Mouse (Mus musculus) liver, embryonic 11.5 days (tissue): ENCODE results near the gene Dzank1. TPM values are rescaled to one million over a fixed set of nuclear protein-coding genes. Genes with fewer than 3 reads are reported as not detected.

ENCODE experiments used
- ATAC-seq: fragments of 200-750 bp; cut with Nextera tagmentation; replicated peaks from 2 replicates; pipeline ENCODE4 v1.8.0; 2017; ENCODE audit warnings: moderate number of reproducible peaks, mild to moderate bottlenecking, moderate TSS enrichment, moderate library complexity; ENCODE audit not compliant: low FRiP score
- DNase-seq: peaks from one replicate; pipeline ENCODE4 v3.0.0-alpha.2; 2017; ENCODE audit warnings: low spot score
- H3K27ac ChIP-seq: fragments of 300-500 bp; sonication (generic); 2 replicates; pipeline ENCODE4 v1.5.1; 2014; ENCODE audit warnings: mild to moderate bottlenecking, low read depth, low read length, control low read depth
- H3K27me3 ChIP-seq: fragments of 300-500 bp; sonication (generic); replicated peaks from 2 replicates; pipeline ENCODE4 v1.6.1; 2014; ENCODE audit warnings: low read length, mixed read lengths; ENCODE audit not compliant: control insufficient read depth, insufficient read depth
- H3K36me3 ChIP-seq: fragments of 300-500 bp; sonication (generic); 2 replicates; pipeline ENCODE4 v1.6.1; 2014; ENCODE audit warnings: mild to moderate bottlenecking, low read length, moderate library complexity, mixed read lengths; ENCODE audit not compliant: control insufficient read depth, insufficient read depth
- H3K4me1 ChIP-seq: fragments of 300-500 bp; sonication (generic); replicated peaks from 2 replicates; pipeline ENCODE4 v1.6.1; 2014; ENCODE audit warnings: low read length, mixed read lengths; ENCODE audit not compliant: control insufficient read depth, insufficient read depth
- H3K4me2 ChIP-seq: fragments of 300-500 bp; sonication (generic); 2 replicates; pipeline ENCODE4 v1.6.1; 2014; ENCODE audit warnings: mild to moderate bottlenecking, control low read depth, moderate library complexity
- H3K4me3 ChIP-seq: fragments of 300-500 bp; sonication (generic); 2 replicates; pipeline ENCODE4 v1.5.1; 2014; ENCODE audit warnings: low read depth, low read length, control low read depth
- H3K9ac ChIP-seq: fragments of 300-500 bp; sonication (generic); 2 replicates; pipeline ENCODE4 v1.6.1; 2014; ENCODE audit warnings: low read depth, low read length, control low read depth
- H3K9me3 ChIP-seq: fragments of 300-500 bp; sonication (generic); 2 replicates; pipeline ENCODE4 v1.6.1; 2016; ENCODE audit warnings: low read length, inconsistent platforms, mixed read lengths; ENCODE audit not compliant: control insufficient read depth
- WGBS: fragments of 180-500 bp; shearing (Covaris S2); extraction: QIAGEN DNeasy Blood & Tissue Kit; methylation state at CpG from one replicate; pipeline ENCODE4 v1.1.7; 2014; 5-methylcytosine and 5-hydroxymethylcytosine counted together
- polyA plus RNA-seq: library from polyadenylated mRNA; unstranded; fragments of >200 nt; fragmentation: Nextera tagmentation; extraction: Ambion mirVana; gene quantifications from 2 replicates; pipeline ENCODE4 v1.2.1, GENCODE M21; 2014

Gene Dzank1
- polyA plus RNA-seq, 1 experiment from 2014 or later: 0.63 TPM

GRCm38 (mm10) chr2:144464182-144464581 lies 63.0 kb downstream of the Dzank1 start:
- Histone ChIP-seq H3K9me3 (no peaks in the 10 kb centered on the region), H3K36me3 (no peaks in the 10 kb centered on the region), H3K4me1 (no peaks in the 10 kb centered on the region), H3K9ac (no peak overlapping the region), H3K27me3 (no peaks in the 10 kb centered on the region), H3K4me2 (no peak overlapping the region), H3K4me3 (no peak overlapping the region), H3K27ac (no peak overlapping the region)
- no peak for ATAC-seq
- no peak for DNase-seq
- 63% methylated on average over 7 of the region's 7 CpGs for WGBS

GRCm38 (mm10) chr2:144458975-144459754 lies 68.0 kb downstream of the Dzank1 start:
- WGBS: 8% methylated on average over 25 of the region's 25 CpGs
- no peaks in the 10 kb centered on the region for H3K4me1 ChIP-seq
- H3K36me3 ChIP-seq: no peaks in the 10 kb centered on the region
- peak overlapping the region; percentile 28; the same call in 1 of the 2 replicates for H3K27ac ChIP-seq
- ATAC-seq: peak; percentile 95
- H3K9me3 ChIP-seq: no peaks in the 10 kb centered on the region
- peak overlapping the region; percentile 68 for H3K4me2 ChIP-seq
- peak overlapping the region; percentile 63 for H3K9ac ChIP-seq
- peak; percentile 84 for DNase-seq
- no peaks in the 10 kb centered on the region for H3K27me3 ChIP-seq
- peak overlapping the region; percentile 61 for H3K4me3 ChIP-seq

DNA sequence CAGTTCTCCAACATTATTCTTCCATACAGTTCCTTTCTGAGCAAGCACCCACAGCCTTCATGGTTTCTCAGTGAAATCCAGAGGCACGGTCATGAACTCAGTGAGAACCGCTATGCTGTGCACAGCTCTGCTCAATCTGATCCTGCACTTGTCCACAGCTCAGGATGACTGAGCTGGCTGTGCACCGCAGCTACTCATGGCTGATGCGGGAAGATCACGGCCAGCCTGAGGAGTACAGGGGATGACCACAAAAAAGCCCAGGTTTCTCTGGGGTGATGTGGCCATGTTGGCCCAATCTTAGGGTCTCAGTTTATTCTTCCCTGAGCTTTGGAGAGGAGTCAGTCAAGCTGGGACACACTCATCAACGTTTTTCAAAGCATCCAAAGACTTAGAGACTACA lies 68.9 kb downstream of the Dzank1 start:
- peak overlapping the region; percentile 68 for H3K4me2 ChIP-seq
- H3K4me3 ChIP-seq: peak overlapping the region; percentile 61
- DNase-seq: no peak
- H3K9ac ChIP-seq: no peak overlapping the region
- WGBS: 73% methylated on average over 6 of the region's 6 CpGs
- H3K27ac ChIP-seq: no peak overlapping the region
- no peaks in the 10 kb centered on the region for H3K4me1 ChIP-seq
- H3K27me3 ChIP-seq: 0 out of 2 replicates have a peak, but pooled peaks cover 2% of the 10 kb centered on the region
- no peak for ATAC-seq
- H3K9me3 ChIP-seq: no peaks in the 10 kb centered on the region
- no peaks in the 10 kb centered on the region for H3K36me3 ChIP-seq

GRCm38 (mm10) chr2:144452364-144453008 lies 74.7 kb downstream of the Dzank1 start:
- 10% methylated on average over 8 of the region's 8 CpGs for WGBS

GRCm38 (mm10) chr2:144450378-144450777 lies 76.8 kb downstream of the Dzank1 start:
- H3K9ac ChIP-seq: no peak overlapping the region
- no peak overlapping the region for H3K4me3 ChIP-seq
- no peak overlapping the region for H3K4me2 ChIP-seq
- ATAC-seq (no peak), DNase-seq (no peak)
- 57% methylated on average over 2 of the region's 2 CpGs for WGBS
- H3K27ac ChIP-seq: no peak overlapping the region
- H3K27me3 ChIP-seq: 0 out of 2 replicates have a peak, but pooled peaks cover 2% of the 10 kb centered on the region
- H3K9me3 ChIP-seq: no peaks in the 10 kb centered on the region
- no peaks in the 10 kb centered on the region; the same call in 1 of the 2 replicates for H3K4me1 ChIP-seq
- no peaks in the 10 kb centered on the region for H3K36me3 ChIP-seq

More at GRCm38 (mm10) chr2:144452364-144453008, 74.7 kb downstream of the Dzank1 start:
- Histone ChIP-seq H3K27me3 (0 out of 2 replicates have a peak, but pooled peaks cover 2% of the 10 kb centered on the region), H3K27ac (no peak overlapping the region), H3K4me1 (no peaks in the 10 kb centered on the region), H3K36me3 (no peaks in the 10 kb centered on the region), H3K9me3 (no peaks in the 10 kb centered on the region), H3K9ac (no peak overlapping the region), H3K4me2 (no peak overlapping the region), H3K4me3 (no peak overlapping the region)
- peak; percentile 73 for ATAC-seq
- peak; percentile 58 for DNase-seq

DNA sequence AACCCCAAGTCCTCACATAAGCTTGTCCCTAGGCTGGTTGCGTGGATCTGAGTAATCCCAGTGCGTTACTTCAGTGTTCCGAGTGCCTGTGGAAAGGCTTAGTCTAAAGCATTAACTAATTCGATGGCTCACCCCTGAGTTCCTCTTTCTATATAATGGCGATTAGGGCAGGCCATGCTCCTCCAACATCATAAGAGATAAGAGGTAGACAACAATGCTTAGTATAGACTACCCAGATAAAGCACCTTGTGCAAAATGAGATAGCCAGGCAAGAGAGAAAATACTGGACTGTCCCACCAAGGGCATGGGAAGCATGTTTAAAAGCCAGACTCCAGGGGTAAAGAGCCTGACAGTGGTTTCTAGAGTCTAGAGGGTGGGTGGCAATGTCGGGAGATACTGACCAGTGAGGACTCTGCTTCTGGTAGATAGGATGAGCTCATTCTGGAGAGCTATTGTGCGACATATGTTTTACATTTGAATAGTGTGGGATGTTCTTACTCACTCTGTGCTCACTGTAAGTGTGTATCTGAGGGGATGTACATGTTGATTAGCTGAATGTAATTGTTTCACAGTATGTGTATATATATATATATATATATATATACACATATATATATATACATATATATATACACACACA lies 80.7 kb downstream of the Dzank1 start:
- Histone ChIP-seq H3K4me3 (no peak overlapping the region), H3K9ac (no peak overlapping the region), H3K4me2 (peak overlapping the region; percentile 7; the same call in 1 of the 2 replicates), H3K4me1 (no peaks in the 10 kb centered on the region; the same call in 1 of the 2 replicates), H3K9me3 (no peaks in the 10 kb centered on the region), H3K36me3 (no peaks in the 10 kb centered on the region), H3K27ac (no peak overlapping the region), H3K27me3 (no peaks in the 10 kb centered on the region)
- WGBS: 57% methylated on average over 7 of the region's 7 CpGs
- DNase-seq: no peak
- ATAC-seq: peak; percentile 79

GRCm38 (mm10) chr2:144441386-144441915 lies 85.8 kb downstream of the Dzank1 start:
- H3K9ac ChIP-seq: no peak overlapping the region
- H3K4me3 ChIP-seq: no peak overlapping the region
- no peak overlapping the region for H3K27ac ChIP-seq
- no peaks in the 10 kb centered on the region for H3K4me1 ChIP-seq
- WGBS: 79% methylated on average over 11 of the region's 11 CpGs
- H3K9me3 ChIP-seq: no peaks in the 10 kb centered on the region
- no peaks in the 10 kb centered on the region for H3K36me3 ChIP-seq
- DNase-seq: no peak
- no peaks in the 10 kb centered on the region for H3K27me3 ChIP-seq
- no peak overlapping the region for H3K4me2 ChIP-seq
- ATAC-seq: no peak

- no peak overlapping the region for H3K27ac ChIP-seq
- DNase-seq (no peak), ATAC-seq (no peak)
- H3K27me3 ChIP-seq: no peaks in the 10 kb centered on the region
- no peak overlapping the region for H3K4me3 ChIP-seq
- H3K9me3 ChIP-seq: no peaks in the 10 kb centered on the region
- 61% methylated on average over 3 of the region's 3 CpGs for WGBS
- no peaks in the 10 kb centered on the region for H3K4me1 ChIP-seq
- no peaks in the 10 kb centered on the region for H3K36me3 ChIP-seq
- H3K4me2 ChIP-seq: no peak overlapping the region
- no peak overlapping the region for H3K9ac ChIP-seq
Observed at GRCm38 (mm10) chr2:144439191-144439700, 88.0 kb downstream of the Dzank1 start.
